19 mouse cellular contexts compared by ENCODE assay signal in genomic region chr10:84713043-84713442, GRCm38 (mm10). TPM values are rescaled to one million over a fixed set of nuclear protein-coding genes. Genes with fewer than 3 reads are reported as not detected.
A peak's percentile ranks its signal among the peaks of the same experiment; 100 is the strongest.
DNase-seq lines count a peak whose midpoint lies in the region; ATAC-seq lines count a peak whose summit lies in the region.
"Had no signal": no experiment of that assay in that cellular context is flagged by ENCODE, and none has a peak within 500 bp of the region (broad histone marks: within the 10 kb centered on the region; RNA-seq: fewer than 3 reads in every experiment).

No protein-coding gene starts in this region.

- DNase-seq in kidney, postnatal 25 days, result no peak
- DNase-seq in midbrain, embryonic 10.5 days (ENCODE audit: low spot score), result no peak
- DNase-seq in midbrain, embryonic 11.5 days (ENCODE audit: low spot score, missing footprints), result no peak
- DNase-seq in Muller cell, postnatal 12 days (ENCODE audit: inconsistent ontology term), result peak; percentile 94
- DNase-seq in hindbrain, embryonic 14.5 days (ENCODE audit: low spot score), result no peak
- no peak for DNase-seq in gastrocnemius, adult 18-20 months (ENCODE audit: low spot score)
- DNase-seq: cerebellum, adult 2 months; gastrocnemius, postnatal 14 days; heart, adult 18-20 months; liver, embryonic 13.5 days; lung, postnatal 4 days; thymus, postnatal 14 days had no signal

- no peak for ATAC-seq in kidney, embryonic 15.5 days (replicated peaks; ENCODE audit: low FRiP score)
- ATAC-seq in midbrain, embryonic 11.5 days (ENCODE audit: low FRiP score), result no peak
- no peak for ATAC-seq in hindbrain, embryonic 14.5 days (ENCODE audit: low FRiP score)
- ATAC-seq: CD4-positive, CD25-positive, alpha-beta regulatory T cell, adult 4 months; forebrain, embryonic 13.5 days had no signal

- H3K27me3 ChIP-seq in kidney, embryonic 15.5 days, result no peaks in the 10 kb centered on the region
- H3K27me3 ChIP-seq in midbrain, embryonic 10.5 days (ENCODE audit: low read depth, poor library complexity, severe bottlenecking), result peaks cover 31% of the 10 kb centered on the region; the same call in 1 of the 2 replicates
- H3K27me3 ChIP-seq in midbrain, embryonic 11.5 days (ENCODE audit: control insufficient read depth, insufficient read depth, low read length), result peaks cover 5% of the 10 kb centered on the region; the same call in 1 of the 2 replicates
- H3K27me3 ChIP-seq in hindbrain, embryonic 14.5 days (ENCODE audit: control insufficient read depth, insufficient read depth, low read length), result no peaks in the 10 kb centered on the region
- H3K27me3 ChIP-seq: heart, embryonic 13.5 days; hindbrain, embryonic 15.5 days; liver, embryonic 13.5 days had no signal

- H3K4me3 ChIP-seq in kidney, embryonic 15.5 days (replicated peaks), result no peak overlapping the region
- H3K4me3 ChIP-seq in midbrain, embryonic 10.5 days, result no peak overlapping the region
- H3K4me3 ChIP-seq in midbrain, embryonic 11.5 days (ENCODE audit: low read depth, low read length), result no peak overlapping the region
- H3K4me3 ChIP-seq in hindbrain, embryonic 14.5 days (replicated peaks; ENCODE audit: low read length), result no peak overlapping the region
- H3K4me3 ChIP-seq: forebrain, embryonic 13.5 days; heart, embryonic 13.5 days; hindbrain, embryonic 15.5 days; limb, embryonic 13.5 days; liver, embryonic 13.5 days had no signal

- H3K36me3 ChIP-seq in kidney, embryonic 15.5 days, result peaks cover 42% of the 10 kb centered on the region
- peaks cover 38% of the 10 kb centered on the region for H3K36me3 ChIP-seq in midbrain, embryonic 10.5 days
- no peaks in the 10 kb centered on the region for H3K36me3 ChIP-seq in midbrain, embryonic 11.5 days (ENCODE audit: control insufficient read depth, insufficient read depth, low read length)
- 0 out of 2 replicates have a peak, but pooled peaks cover 3% of the 10 kb centered on the region for H3K36me3 ChIP-seq in hindbrain, embryonic 14.5 days (replicated peaks; ENCODE audit: control insufficient read depth, insufficient read depth)
- H3K36me3 ChIP-seq: hindbrain, embryonic 15.5 days had no signal

- peaks cover 31% of the 10 kb centered on the region for H3K4me1 ChIP-seq in kidney, embryonic 15.5 days
- H3K4me1 ChIP-seq in midbrain, embryonic 10.5 days, result peaks cover 69% of the 10 kb centered on the region
- peaks cover 47% of the 10 kb centered on the region for H3K4me1 ChIP-seq in midbrain, embryonic 11.5 days (ENCODE audit: control insufficient read depth, insufficient read depth, low read length)
- H3K4me1 ChIP-seq in hindbrain, embryonic 14.5 days (replicated peaks; ENCODE audit: control insufficient read depth, insufficient read depth, low read length), result peaks cover 28% of the 10 kb centered on the region
- H3K4me1 ChIP-seq: limb, embryonic 13.5 days; liver, embryonic 13.5 days had no signal

- WGBS in kidney, embryonic 15.5 days, result 79% methylated on average over 10 of the region's 10 CpGs
- 77% methylated on average over 10 of the region's 10 CpGs for WGBS in midbrain, embryonic 10.5 days
- 68% methylated on average over 10 of the region's 10 CpGs for WGBS in midbrain, embryonic 11.5 days
- WGBS in hindbrain, embryonic 14.5 days, result 37% methylated on average over 10 of the region's 10 CpGs

- H3K4me2 ChIP-seq in kidney, embryonic 15.5 days, result no peak overlapping the region
- H3K4me2 ChIP-seq in midbrain, embryonic 11.5 days, result no peak overlapping the region
- no peak overlapping the region for H3K4me2 ChIP-seq in hindbrain, embryonic 14.5 days (replicated peaks)
- H3K4me2 ChIP-seq: forebrain, embryonic 13.5 days; hindbrain, embryonic 15.5 days; limb, embryonic 13.5 days; liver, embryonic 13.5 days had no signal

- H3K9me3 ChIP-seq in kidney, embryonic 15.5 days (replicated peaks), result no peaks in the 10 kb centered on the region
- H3K9me3 ChIP-seq in midbrain, embryonic 10.5 days (replicated peaks), result no peaks in the 10 kb centered on the region
- H3K9me3 ChIP-seq in midbrain, embryonic 11.5 days (ENCODE audit: control insufficient read depth, low read length), result no peaks in the 10 kb centered on the region
- no peaks in the 10 kb centered on the region for H3K9me3 ChIP-seq in hindbrain, embryonic 14.5 days (ENCODE audit: control insufficient read depth, low read length)
- H3K9me3 ChIP-seq: forebrain, embryonic 13.5 days; G1E; heart, embryonic 13.5 days; hindbrain, embryonic 15.5 days; limb, embryonic 13.5 days; liver, embryonic 13.5 days had no signal

- 0 out of 2 replicates have a peak overlapping the region, but pooled peaks have one; percentile 42 for H3K27ac ChIP-seq in kidney, embryonic 15.5 days
- peak overlapping the region; percentile 89 for H3K27ac ChIP-seq in midbrain, embryonic 10.5 days (replicated peaks)
- H3K27ac ChIP-seq in midbrain, embryonic 11.5 days (ENCODE audit: low read depth, low read length), result no peak overlapping the region
- H3K27ac ChIP-seq in hindbrain, embryonic 14.5 days, result 0 out of 2 replicates have a peak overlapping the region, but pooled peaks have one; percentile 33
- H3K27ac ChIP-seq: forebrain, embryonic 13.5 days; hindbrain, embryonic 15.5 days; limb, embryonic 13.5 days; liver, embryonic 13.5 days had no signal

- no peak overlapping the region for H3K9ac ChIP-seq in kidney, embryonic 15.5 days
- H3K9ac ChIP-seq in midbrain, embryonic 11.5 days (ENCODE audit: low read length), result no peak overlapping the region
- 0 out of 2 replicates have a peak overlapping the region, but pooled peaks have one; percentile 29 for H3K9ac ChIP-seq in hindbrain, embryonic 14.5 days
- H3K9ac ChIP-seq: forebrain, embryonic 13.5 days; heart, embryonic 13.5 days; hindbrain, embryonic 15.5 days; limb, embryonic 13.5 days; liver, embryonic 13.5 days had no signal

RNA-seq across cellular contexts. Expression of gene Rfx4, which starts 42.8 kb away (rescaled TPM):
- 0.14 and 0.17 TPM in 2 replicates for polyA plus RNA-seq in kidney, embryonic 15.5 days (2015; fragmentation: Nextera tagmentation; extraction: Ambion mirVana)
- 61.8 and 70.6 TPM in 2 replicates for polyA plus RNA-seq in midbrain, embryonic 10.5 days (2016; fragmentation: Nextera tagmentation; extraction: Ambion mirVana)
- 64.7 and 68.0 TPM in 2 replicates for polyA plus RNA-seq in midbrain, embryonic 11.5 days (2014; fragmentation: Nextera tagmentation; extraction: Ambion mirVana)
- polyA plus RNA-seq in hindbrain, embryonic 14.5 days (2014; fragmentation: Nextera tagmentation; extraction: Ambion mirVana), result 23.0 and 25.1 TPM in 2 replicates
- total RNA-seq in gastrocnemius, adult 18-20 months (2021), result not detected
- total RNA-seq: G1E; heart, adult 18-20 months had no signal
- polyA plus RNA-seq: CD4-positive, CD25-positive, alpha-beta regulatory T cell, adult 4 months; G1E; heart, embryonic 13.5 days; liver, embryonic 13.5 days had no signal

Comparison
In these comparisons a context has a peak if more than half of its experiments do, and no peak if none do; other contexts are left out.
1. RNA of gene Rfx4, which starts 42.8 kb away (polyA plus RNA-seq): 64.7 to 68.0 TPM in midbrain, embryonic 11.5 days, 61.8 to 70.6 TPM in midbrain, embryonic 10.5 days and 23.0 to 25.1 TPM in hindbrain, embryonic 14.5 days; 0.14 to 0.17 TPM in kidney, embryonic 15.5 days; every median in the first group is over 10 times any median in the second.